Mouse (Mus musculus): ENCODE measurements at regions not wholly inside any gene's neighbourhood (a gene's known extent, or its start where the extent isn't known, plus 50 kb on each side); places are given as distances from the start of the nearest gene placed in this dataset.
"Not testable (repeated sequence)": the region's sequence is repeated elsewhere in the genome, so short reads cannot be mapped to it uniquely, and the experiment has no call there.

DNA sequence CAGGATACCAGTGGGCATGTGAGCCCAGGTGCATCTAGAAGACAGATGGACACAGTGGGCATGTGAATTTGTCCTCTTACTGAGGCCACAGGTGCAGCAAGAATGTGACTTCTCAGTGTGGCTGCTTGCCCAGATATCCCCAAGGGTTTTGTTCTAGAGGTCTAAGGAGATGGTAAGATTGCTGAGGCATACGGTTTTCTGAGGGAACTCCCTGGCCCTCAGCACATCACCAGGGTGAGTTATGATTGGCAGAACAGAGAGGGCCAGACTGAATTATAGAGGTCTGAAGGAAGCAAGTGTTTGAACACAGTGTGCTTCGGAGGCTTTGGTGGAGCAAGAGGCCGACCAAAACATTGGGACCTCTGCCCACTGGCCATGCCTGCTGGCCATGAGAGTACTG is 71.3 kb downstream of the Samt1 start:
- TF ChIP-seq POLR2A (IDR thresholded peaks at IDR 0.05; ENCODE audit: borderline replicate concordance, control insufficient read depth, low read depth, low read length); CTCF (IDR thresholded peaks at IDR 0.05; ENCODE audit: control insufficient read depth, insufficient read depth, low read length): not testable (repeated sequence)

Data from bone marrow, adult 2 months (tissue).